In the genomic region with DNA sequence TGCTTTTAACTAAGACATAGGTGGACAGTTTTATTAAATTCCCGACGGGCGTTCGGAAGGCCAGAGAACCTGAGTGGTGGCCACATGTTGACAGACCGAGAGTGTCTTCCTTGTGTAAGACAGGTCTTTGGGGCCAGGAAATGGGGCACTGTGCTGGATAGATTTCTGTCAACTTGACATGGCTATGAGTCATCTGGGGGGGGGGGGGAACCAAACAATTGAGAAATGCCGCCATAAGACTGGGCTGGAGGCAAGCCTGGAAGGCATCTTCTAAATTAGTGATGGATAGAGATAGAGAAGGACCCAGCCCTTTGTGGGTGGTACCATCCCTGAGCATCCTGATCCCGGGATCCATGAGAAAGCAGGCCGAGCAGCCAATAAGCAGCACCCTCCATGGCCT, we compare ENCODE assay signal across 13 mouse cellular contexts. TPM values are rescaled to one million over a fixed set of nuclear protein-coding genes. Genes with fewer than 3 reads are reported as not detected.
A peak's percentile ranks its signal among the peaks of the same experiment; 100 is the strongest.
DNase-seq lines count a peak whose midpoint lies in the region; ATAC-seq and TF ChIP-seq lines count a peak whose summit lies in the region.
"Had no signal": no experiment of that assay in that cellular context is flagged by ENCODE, and none has a peak within 500 bp of the region (broad histone marks: within the 10 kb centered on the region; RNA-seq: fewer than 3 reads in every experiment).

No protein-coding gene starts in this region.

- no peak overlapping the region for H3K9ac ChIP-seq in liver, postnatal 0 days (replicated peaks)
- no peak overlapping the region for H3K9ac ChIP-seq in midbrain, embryonic 16.5 days (ENCODE audit: low read depth, low read length)
- H3K9ac ChIP-seq in intestine, embryonic 15.5 days = no peak overlapping the region
- H3K9ac ChIP-seq: forebrain, embryonic 13.5 days; limb, embryonic 13.5 days had no signal

- DNase-seq in spleen, adult 2 months (ENCODE audit: low read depth in 1 of 2, low spot score in 2 of 2) = no peak
- no peak for DNase-seq in spleen, adult 18-20 months
- DNase-seq in c-Kit-positive CD71-negative TER-119-negative erythroid progenitor cells, embryonic 14.5 days (ENCODE audit: low read depth) = peak; percentile 59
- DNase-seq in liver, postnatal 0 days = peak; percentile 40
- DNase-seq in heart, embryonic 10.5 days (ENCODE audit: low spot score) = no peak
- DNase-seq: adrenal gland, adult 8-10 months; kidney, postnatal 4 days; right cerebral cortex, postnatal 25 days had no signal

- peaks cover 24% of the 10 kb centered on the region; the same call in 1 of the 2 replicates for H3K4me1 ChIP-seq in spleen, adult 2 months (ENCODE audit: control insufficient read depth, insufficient read depth, insufficient read length)
- peaks cover 19% of the 10 kb centered on the region for H3K4me1 ChIP-seq in liver, postnatal 0 days (ENCODE audit: insufficient read depth)
- H3K4me1 ChIP-seq in midbrain, embryonic 16.5 days (ENCODE audit: control insufficient read depth, insufficient read depth, low read length) = no peaks in the 10 kb centered on the region
- peaks cover 13% of the 10 kb centered on the region for H3K4me1 ChIP-seq in heart, embryonic 10.5 days
- no peaks in the 10 kb centered on the region for H3K4me1 ChIP-seq in intestine, embryonic 15.5 days (replicated peaks)
- H3K4me1 ChIP-seq: forebrain, embryonic 13.5 days; limb, embryonic 13.5 days had no signal

- peak overlapping the region; percentile 35 for H3K4me2 ChIP-seq in liver, postnatal 0 days (ENCODE audit: low read depth, low read length)
- no peak overlapping the region for H3K4me2 ChIP-seq in midbrain, embryonic 16.5 days (ENCODE audit: low read length)
- H3K4me2 ChIP-seq in intestine, embryonic 15.5 days (replicated peaks) = no peak overlapping the region
- H3K4me2 ChIP-seq: forebrain, embryonic 13.5 days; limb, embryonic 13.5 days had no signal

- H3K4me3 ChIP-seq in spleen, adult 2 months (ENCODE audit: extremely low read depth, insufficient read depth, insufficient read length) = no peak overlapping the region; the same call in 1 of the 2 replicates
- H3K4me3 ChIP-seq in liver, postnatal 0 days (ENCODE audit: low read depth, low read length) = no peak overlapping the region
- H3K4me3 ChIP-seq in midbrain, embryonic 16.5 days (ENCODE audit: low read depth, low read length) = no peak overlapping the region
- no peak overlapping the region for H3K4me3 ChIP-seq in heart, embryonic 10.5 days
- H3K4me3 ChIP-seq in intestine, embryonic 15.5 days (replicated peaks) = no peak overlapping the region
- H3K4me3 ChIP-seq: forebrain, embryonic 13.5 days; limb, embryonic 13.5 days had no signal

- no peaks in the 10 kb centered on the region for H3K27me3 ChIP-seq in spleen, adult 2 months (ENCODE audit: control insufficient read depth, insufficient read depth, low read length)
- no peaks in the 10 kb centered on the region for H3K27me3 ChIP-seq in liver, postnatal 0 days (ENCODE audit: insufficient read depth, low read length)
- no peaks in the 10 kb centered on the region for H3K27me3 ChIP-seq in midbrain, embryonic 16.5 days (ENCODE audit: control insufficient read depth, insufficient read depth, low read depth, low read length)
- 0 out of 2 replicates have a peak, but pooled peaks cover 4% of the 10 kb centered on the region for H3K27me3 ChIP-seq in heart, embryonic 10.5 days (ENCODE audit: insufficient read depth, poor library complexity, severe bottlenecking)
- no peaks in the 10 kb centered on the region for H3K27me3 ChIP-seq in intestine, embryonic 15.5 days (replicated peaks)
- H3K27me3 ChIP-seq: forebrain, embryonic 13.5 days; limb, embryonic 13.5 days had no signal

- H3K9me3 ChIP-seq in liver, postnatal 0 days (ENCODE audit: low read length) = no peaks in the 10 kb centered on the region
- no peaks in the 10 kb centered on the region for H3K9me3 ChIP-seq in midbrain, embryonic 16.5 days (replicated peaks; ENCODE audit: control insufficient read depth, low read length, poor library complexity, severe bottlenecking)
- no peaks in the 10 kb centered on the region for H3K9me3 ChIP-seq in heart, embryonic 10.5 days
- no peaks in the 10 kb centered on the region for H3K9me3 ChIP-seq in intestine, embryonic 15.5 days
- H3K9me3 ChIP-seq: forebrain, embryonic 13.5 days; limb, embryonic 13.5 days had no signal

- 50% methylated on average over 8 of the region's 8 CpGs for WGBS in spleen, adult 2 months
- 62% methylated on average over 7 of the region's 8 CpGs for WGBS in liver, postnatal 0 days (ENCODE audit: insufficient replicate concordance)
- 95% methylated on average over 8 of the region's 8 CpGs for WGBS in midbrain, embryonic 16.5 days
- WGBS in heart, embryonic 10.5 days = 87% methylated on average over 8 of the region's 8 CpGs
- 92% methylated on average over 8 of the region's 8 CpGs for WGBS in intestine, embryonic 15.5 days

- no peak for TF ChIP-seq POLR2A in spleen, adult 2 months (IDR thresholded peaks at IDR 0.05; ENCODE audit: low read depth, low read length)

- no peak for TF ChIP-seq CTCF in spleen, adult 2 months (IDR thresholded peaks at IDR 0.05; ENCODE audit: extremely low read depth, insufficient read depth, insufficient read length, insufficient replicate concordance)
- TF ChIP-seq CTCF in liver, postnatal 0 days (IDR thresholded peaks at IDR 0.05; ENCODE audit: low read depth) = no peak

- peak; percentile 16; the same call in 1 of the 2 replicates for ATAC-seq in liver, postnatal 0 days
- no peak for ATAC-seq in midbrain, embryonic 16.5 days
- no peak for ATAC-seq in intestine, embryonic 15.5 days
- ATAC-seq: forebrain, embryonic 13.5 days; intestine, embryonic 16.5 days had no signal

- TF ChIP-seq EP300 in liver, postnatal 0 days (IDR thresholded peaks at IDR 0.05; ENCODE audit: low read depth) = no peak

- H3K36me3 ChIP-seq in spleen, adult 2 months (ENCODE audit: control insufficient read depth, insufficient read depth, low read length) = no peaks in the 10 kb centered on the region
- no peaks in the 10 kb centered on the region for H3K36me3 ChIP-seq in liver, postnatal 0 days (replicated peaks; ENCODE audit: insufficient read depth, low read length)
- no peaks in the 10 kb centered on the region for H3K36me3 ChIP-seq in midbrain, embryonic 16.5 days (ENCODE audit: control insufficient read depth, insufficient read depth, low read length)
- no peaks in the 10 kb centered on the region for H3K36me3 ChIP-seq in heart, embryonic 10.5 days
- H3K36me3 ChIP-seq in intestine, embryonic 15.5 days = no peaks in the 10 kb centered on the region
- H3K36me3 ChIP-seq: limb, embryonic 13.5 days had no signal

- H3K27ac ChIP-seq in spleen, adult 2 months (ENCODE audit: insufficient read depth, low read length) = peak overlapping the region; percentile 88
- peak overlapping the region; percentile 87 for H3K27ac ChIP-seq in liver, postnatal 0 days (ENCODE audit: low read depth)
- no peak overlapping the region for H3K27ac ChIP-seq in midbrain, embryonic 16.5 days (ENCODE audit: low read length)
- H3K27ac ChIP-seq in heart, embryonic 10.5 days = no peak overlapping the region
- no peak overlapping the region for H3K27ac ChIP-seq in intestine, embryonic 15.5 days
- H3K27ac ChIP-seq: forebrain, embryonic 13.5 days; limb, embryonic 13.5 days had no signal

RNA-seq across cellular contexts. Expression of a gene that starts 15.7 kb away (rescaled TPM):
- 65.7 and 76.3 TPM in 2 replicates for polyA plus RNA-seq in spleen, adult 2 months (2012; rRNA removed)
- polyA plus RNA-seq in liver, postnatal 0 days (2015; fragmentation: Nextera tagmentation; extraction: Ambion mirVana) = 108 and 110 TPM in 2 replicates
- 9.4 and 9.6 TPM in 2 replicates for polyA plus RNA-seq in midbrain, embryonic 16.5 days (2015; fragmentation: Nextera tagmentation; extraction: Ambion mirVana)
- polyA plus RNA-seq in heart, embryonic 10.5 days (2016; fragmentation: Nextera tagmentation; extraction: Ambion mirVana) = 3.7 and 4.1 TPM in 2 replicates
- polyA plus RNA-seq in intestine, embryonic 15.5 days (2015; fragmentation: Nextera tagmentation; extraction: Ambion mirVana) = 11.6 and 15.4 TPM in 2 replicates

RNA-seq across cellular contexts. Expression of a gene that starts 35.3 kb away (rescaled TPM):
- 16.8 and 23.5 TPM in 2 replicates for polyA plus RNA-seq in spleen, adult 2 months (2012; rRNA removed)
- 6.5 and 7.2 TPM in 2 replicates for polyA plus RNA-seq in liver, postnatal 0 days (2015; fragmentation: Nextera tagmentation; extraction: Ambion mirVana)
- polyA plus RNA-seq in midbrain, embryonic 16.5 days (2015; fragmentation: Nextera tagmentation; extraction: Ambion mirVana) = 72.0 and 72.9 TPM in 2 replicates
- polyA plus RNA-seq in heart, embryonic 10.5 days (2016; fragmentation: Nextera tagmentation; extraction: Ambion mirVana) = 31.5 and 33.9 TPM in 2 replicates
- polyA plus RNA-seq in intestine, embryonic 15.5 days (2015; fragmentation: Nextera tagmentation; extraction: Ambion mirVana) = 29.7 and 30.2 TPM in 2 replicates

RNA-seq across cellular contexts. Expression of a gene that starts 56.3 kb away (rescaled TPM):
- polyA plus RNA-seq in spleen, adult 2 months (2012; rRNA removed) = 4.0 and 5.6 TPM in 2 replicates
- polyA plus RNA-seq in liver, postnatal 0 days (2015; fragmentation: Nextera tagmentation; extraction: Ambion mirVana) = 32.1 and 33.8 TPM in 2 replicates
- 55.9 and 59.0 TPM in 2 replicates for polyA plus RNA-seq in midbrain, embryonic 16.5 days (2015; fragmentation: Nextera tagmentation; extraction: Ambion mirVana)
- 72.3 and 79.3 TPM in 2 replicates for polyA plus RNA-seq in heart, embryonic 10.5 days (2016; fragmentation: Nextera tagmentation; extraction: Ambion mirVana)
- polyA plus RNA-seq in intestine, embryonic 15.5 days (2015; fragmentation: Nextera tagmentation; extraction: Ambion mirVana) = 107 and 119 TPM in 2 replicates

RNA-seq across cellular contexts. Expression of a gene that starts 59.2 kb away (rescaled TPM):
- polyA plus RNA-seq in spleen, adult 2 months (2012; rRNA removed) = 10.3 and 11.8 TPM in 2 replicates
- polyA plus RNA-seq in liver, postnatal 0 days (2015; fragmentation: Nextera tagmentation; extraction: Ambion mirVana) = 7.2 and 8.3 TPM in 2 replicates
- polyA plus RNA-seq in midbrain, embryonic 16.5 days (2015; fragmentation: Nextera tagmentation; extraction: Ambion mirVana) = 14.2 and 14.9 TPM in 2 replicates
- polyA plus RNA-seq in heart, embryonic 10.5 days (2016; fragmentation: Nextera tagmentation; extraction: Ambion mirVana) = 20.5 and 26.4 TPM in 2 replicates
- 21.6 and 22.1 TPM in 2 replicates for polyA plus RNA-seq in intestine, embryonic 15.5 days (2015; fragmentation: Nextera tagmentation; extraction: Ambion mirVana)

Comparison
In these comparisons a context has a peak if more than half of its experiments do, and no peak if none do; other contexts are left out.
1. DNase-seq: peak in c-Kit-positive CD71-negative TER-119-negative erythroid progenitor cells, embryonic 14.5 days (single experiment) and liver, postnatal 0 days (single experiment); none in spleen, adult 2 months (0 of 2), spleen, adult 18-20 months (0 of 2) and heart, embryonic 10.5 days (single experiment).
2. H3K27ac ChIP-seq: peak in spleen, adult 2 months (single experiment) and liver, postnatal 0 days (single experiment); none in midbrain, embryonic 16.5 days (single experiment), heart, embryonic 10.5 days (single experiment) and intestine, embryonic 15.5 days (single experiment).